Mouse (Mus musculus): ENCODE data around the gene Bend7. TPM values are rescaled to one million over a fixed set of nuclear protein-coding genes. Genes with fewer than 3 reads are reported as not detected.

Gene Bend7
- total and polyA plus RNA-seq, 3 experiments, result not detected

DNA sequence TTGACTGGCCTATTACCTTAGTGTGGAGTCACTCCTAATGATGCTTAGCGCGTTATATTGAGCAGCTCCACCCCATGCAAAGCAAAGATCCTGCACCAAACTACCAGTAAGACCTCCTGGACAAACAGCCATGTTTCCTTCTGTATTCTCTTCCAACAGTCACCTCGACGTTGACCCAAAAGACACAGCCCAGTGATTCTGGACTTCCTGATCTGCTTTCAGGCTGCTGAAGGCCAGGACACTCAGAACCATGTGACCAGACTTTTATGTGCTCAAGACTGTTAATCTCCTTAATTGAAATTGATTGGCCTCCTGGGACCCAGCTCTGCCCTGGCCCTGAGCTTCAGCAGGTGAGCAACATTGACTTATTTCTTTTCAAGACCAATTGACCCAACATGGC, 111.4 kb downstream of the Bend7 start:
- Histone ChIP-seq H3K9me3 (replicated peaks; ENCODE audit: insufficient read depth, low read length) (no peaks in the 10 kb centered on the region), H3K4me3 (ENCODE audit: control insufficient read depth in 1 of 2, insufficient read depth in 1 of 2, low read depth in 2 of 2, low read length in 2 of 2) (no peak overlapping the region), H3K9ac (ENCODE audit: control insufficient read depth, low read depth, low read length, poor library complexity, severe bottlenecking) (no peak overlapping the region), H3K36me3 (ENCODE audit: control insufficient read depth in 1 of 2, insufficient read depth in 2 of 2, low read length in 2 of 2) (peaks cover 0 to 15% of the 10 kb centered on the region in 2 experiments; a peak in 2 of 4 replicates), H3K4me1 (ENCODE audit: control insufficient read depth in 1 of 2, insufficient read depth in 2 of 2, low read length in 2 of 2) (peaks cover 1 to 18% of the 10 kb centered on the region in 2 experiments; a peak in 2 of 4 replicates), H3K27me3 (ENCODE audit: control insufficient read depth in 1 of 2, insufficient read depth in 2 of 2, low read length in 2 of 2) (peaks cover 0 to 1% of the 10 kb centered on the region in 2 experiments; a peak in 3 of 4 replicates), H3K27ac (ENCODE audit: control insufficient read depth, low read depth, low read length) (no peak overlapping the region), H3K79me2 (ENCODE audit: control insufficient read depth, insufficient read depth, low read length, poor library complexity) (no peaks in the 10 kb centered on the region)
- TF ChIP-seq KAT2A (conservative IDR thresholded peaks at IDR 0.05; ENCODE audit: low read depth, low read length) (no peak), MEF2A (IDR thresholded peaks at IDR 0.05; ENCODE audit: extremely low read depth, insufficient replicate concordance, low read depth, low read length, poor library complexity, severe bottlenecking) (no peak), MAX (IDR thresholded peaks at IDR 0.05; ENCODE audit: low read length) (no peak), RCOR1 (IDR thresholded peaks at IDR 0.05; ENCODE audit: low read depth, low read length) (no peak), RAD21 (IDR thresholded peaks at IDR 0.05; ENCODE audit: low read depth, low read length) (no peak), CHD2 (IDR thresholded peaks at IDR 0.05; ENCODE audit: low read length) (no peak), CTCF (IDR thresholded peaks at IDR 0.05 in 2 of 3, conservative IDR thresholded peaks at IDR 0.05 in 1 of 3; ENCODE audit: control insufficient read depth in 1 of 3, insufficient read depth in 1 of 3, low read depth in 2 of 3, low read length in 3 of 3, poor library complexity in 1 of 3, severe bottlenecking in 1 of 3) (no peak)
- no peak for DNase-seq (ENCODE audit: low read depth, low spot score)

DNA sequence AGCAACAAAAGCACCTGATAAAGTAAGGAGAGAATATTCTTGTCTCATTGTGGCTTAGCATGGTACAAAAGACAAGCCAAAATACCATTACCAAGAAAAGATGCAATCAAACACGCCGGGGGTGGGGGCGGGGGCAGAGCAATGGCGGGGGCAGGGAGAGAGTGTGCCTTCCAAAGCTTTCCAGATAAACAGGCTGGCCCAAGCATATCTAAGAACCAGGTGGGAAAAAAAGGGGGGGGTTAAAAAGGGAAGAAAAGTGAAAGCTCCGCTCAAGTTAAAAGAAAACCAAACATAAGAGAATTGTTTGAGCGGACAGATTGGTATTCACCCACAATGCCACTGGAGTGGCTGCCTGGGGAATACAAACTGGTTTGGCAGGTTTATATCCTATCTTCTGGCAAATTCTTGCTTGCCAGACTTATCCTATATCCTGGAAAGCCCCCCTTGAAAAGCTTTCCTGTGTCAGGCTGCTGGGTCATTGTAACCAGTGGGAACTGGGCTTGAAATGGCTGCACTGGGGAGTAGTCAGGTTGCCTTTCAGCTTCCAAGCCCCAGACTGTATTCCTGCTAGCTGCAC, 111.9 kb downstream of the Bend7 start:
- peak overlapping the region in 1 of 2 experiments; percentile 15; a peak in 1 of 4 replicates for H3K4me3 ChIP-seq (ENCODE audit: control insufficient read depth in 1 of 2, insufficient read depth in 1 of 2, low read depth in 2 of 2, low read length in 2 of 2)
- peaks cover 1 to 18% of the 10 kb centered on the region in 2 experiments; a peak in 2 of 4 replicates for H3K4me1 ChIP-seq (ENCODE audit: control insufficient read depth in 1 of 2, insufficient read depth in 2 of 2, low read length in 2 of 2)

GRCm38 (mm10) chr2:4831493-4831892, 113.9 kb downstream of the Bend7 start:
- H3K36me3 ChIP-seq (ENCODE audit: control insufficient read depth in 1 of 2, insufficient read depth in 2 of 2, low read length in 2 of 2), result peaks cover 0 to 15% of the 10 kb centered on the region in 2 experiments; a peak in 2 of 4 replicates
- peaks cover 1 to 18% of the 10 kb centered on the region in 2 experiments; a peak in 2 of 4 replicates for H3K4me1 ChIP-seq (ENCODE audit: control insufficient read depth in 1 of 2, insufficient read depth in 2 of 2, low read length in 2 of 2)
- H3K27ac ChIP-seq (ENCODE audit: control insufficient read depth, low read depth, low read length), result no peak overlapping the region
- no peaks in the 10 kb centered on the region for H3K9me3 ChIP-seq (replicated peaks; ENCODE audit: insufficient read depth, low read length)
- H3K9ac ChIP-seq (ENCODE audit: control insufficient read depth, low read depth, low read length, poor library complexity, severe bottlenecking), result no peak overlapping the region
- no peaks in the 10 kb centered on the region; a peak in 2 of 4 replicates for H3K27me3 ChIP-seq (ENCODE audit: control insufficient read depth in 1 of 2, insufficient read depth in 2 of 2, low read length in 2 of 2)
- no peaks in the 10 kb centered on the region for H3K79me2 ChIP-seq (ENCODE audit: control insufficient read depth, insufficient read depth, low read length, poor library complexity)
- DNase-seq (ENCODE audit: low read depth, low spot score), result peak; percentile 64
- H3K4me3 ChIP-seq (ENCODE audit: control insufficient read depth in 1 of 2, insufficient read depth in 1 of 2, low read depth in 2 of 2, low read length in 2 of 2), result no peak overlapping the region
- TF ChIP-seq ZKSCAN1 (IDR thresholded peaks at IDR 0.05; ENCODE audit: low read depth, low read length), result no peak
- 0 out of 2 replicates have a peak, but pooled peaks have one; percentile 52 for TF ChIP-seq MYC (IDR thresholded peaks at IDR 0.05; ENCODE audit: low read depth, low read length)
- no peak for TF ChIP-seq GABPA (IDR thresholded peaks at IDR 0.05; ENCODE audit: low read depth, low read length)
- TF ChIP-seq NELFE (IDR thresholded peaks at IDR 0.05; ENCODE audit: low read depth, low read length), result no peak
- peak; percentile 69 for TF ChIP-seq ZNF384 (IDR thresholded peaks at IDR 0.05; ENCODE audit: low read depth, low read length)
- no peak for TF ChIP-seq POLR2A (IDR thresholded peaks at IDR 0.05; ENCODE audit: control insufficient read depth in 1 of 2, insufficient read depth in 1 of 2, low read depth in 1 of 2, low read length in 2 of 2, poor library complexity in 1 of 2)
- TF ChIP-seq POLR2AphosphoS5 (IDR thresholded peaks at IDR 0.05; ENCODE audit: borderline replicate concordance, low read depth, low read length), result no peak
- no peak for TF ChIP-seq POLR2AphosphoS2 (IDR thresholded peaks at IDR 0.05; ENCODE audit: low read length)
- TF ChIP-seq TCF12 (IDR thresholded peaks at IDR 0.05; ENCODE audit: low read depth, low read length), result peak; percentile 84
- peak; percentile 63 to 86 for TF ChIP-seq EP300 (IDR thresholded peaks at IDR 0.05; ENCODE audit: low read depth in 1 of 2, low read length in 2 of 2)
- peak; percentile 71 for TF ChIP-seq MAX (IDR thresholded peaks at IDR 0.05; ENCODE audit: low read length)
- peak; percentile 23; the same call in 1 of the 2 replicates for TF ChIP-seq TAL1 (IDR thresholded peaks at IDR 0.05; ENCODE audit: low read length)
- TF ChIP-seq SMC3 (IDR thresholded peaks at IDR 0.05; ENCODE audit: low read depth, low read length), result no peak
- TF ChIP-seq E2F4 (IDR thresholded peaks at IDR 0.05; ENCODE audit: borderline replicate concordance, low read depth, low read length), result no peak
- TF ChIP-seq GATA1 (IDR thresholded peaks at IDR 0.05; ENCODE audit: low read depth, low read length), result peak; percentile 74
- TF ChIP-seq ETS1 (IDR thresholded peaks at IDR 0.05; ENCODE audit: low read depth, low read length), result peak; percentile 67
- TF ChIP-seq RAD21 (IDR thresholded peaks at IDR 0.05; ENCODE audit: low read depth, low read length), result no peak
- TF ChIP-seq TBP (IDR thresholded peaks at IDR 0.05; ENCODE audit: low read depth, low read length), result no peak

More for the DNA sequence above, 111.9 kb downstream of the Bend7 start:
- Histone ChIP-seq H3K27ac (ENCODE audit: control insufficient read depth, low read depth, low read length) (no peak overlapping the region), H3K9ac (ENCODE audit: control insufficient read depth, low read depth, low read length, poor library complexity, severe bottlenecking) (no peak overlapping the region), H3K27me3 (ENCODE audit: control insufficient read depth in 1 of 2, insufficient read depth in 2 of 2, low read length in 2 of 2) (peaks cover 0 to under 1% of the 10 kb centered on the region in 2 experiments; a peak in 3 of 4 replicates), H3K9me3 (replicated peaks; ENCODE audit: insufficient read depth, low read length) (no peaks in the 10 kb centered on the region), H3K79me2 (ENCODE audit: control insufficient read depth, insufficient read depth, low read length, poor library complexity) (no peaks in the 10 kb centered on the region), H3K36me3 (ENCODE audit: control insufficient read depth in 1 of 2, insufficient read depth in 2 of 2, low read length in 2 of 2) (peaks cover 0 to 15% of the 10 kb centered on the region in 2 experiments; a peak in 2 of 4 replicates)
- peak; percentile 10 for DNase-seq (ENCODE audit: low read depth, low spot score)
- TF ChIP-seq POLR2AphosphoS5 (IDR thresholded peaks at IDR 0.05; ENCODE audit: borderline replicate concordance, low read depth, low read length) (no peak), EP300 (IDR thresholded peaks at IDR 0.05; ENCODE audit: low read depth in 1 of 2, low read length in 2 of 2) (peak in 1 of 2 experiments; percentile 11; a peak in 1 of 4 replicates), RAD21 (IDR thresholded peaks at IDR 0.05; ENCODE audit: low read depth, low read length) (no peak), RCOR1 (IDR thresholded peaks at IDR 0.05; ENCODE audit: low read depth, low read length) (no peak), TCF12 (IDR thresholded peaks at IDR 0.05; ENCODE audit: low read depth, low read length) (peak; percentile 16; the same call in 1 of the 2 replicates)

Data from MEL (cell line).